Mouse (Mus musculus) limb, embryonic 13.5 days (tissue): ENCODE measurements at regions not wholly inside any gene's neighbourhood (a gene's known extent, or its start where the extent isn't known, plus 50 kb on each side); places are given as distances from the start of the nearest gene placed in this dataset.

Experiments used
- ATAC-seq: fragments of 200-750 bp; cut with Nextera tagmentation; 2 replicates; pipeline ENCODE4 v1.8.0; 2017; ENCODE audit warnings: low read depth, moderate number of reproducible peaks, moderate TSS enrichment; ENCODE audit not compliant: low FRiP score
- H3K27ac ChIP-seq: fragments of 300-500 bp; sonication (generic); 2 replicates; pipeline ENCODE4 v1.5.1; 2015; ENCODE audit warnings: inconsistent platforms, mild to moderate bottlenecking, moderate library complexity
- H3K27me3 ChIP-seq: fragments of 300-500 bp; sonication (generic); 2 replicates; pipeline ENCODE4 v1.6.1; 2015; ENCODE audit warnings: mild to moderate bottlenecking, inconsistent platforms
- H3K36me3 ChIP-seq: fragments of 300-500 bp; sonication (generic); 2 replicates; pipeline ENCODE4 v1.6.1; 2015; ENCODE audit warnings: inconsistent platforms, mild to moderate bottlenecking, moderate library complexity
- H3K4me1 ChIP-seq: fragments of 300-500 bp; sonication (generic); 2 replicates; pipeline ENCODE4 v1.6.1; 2015; ENCODE audit warnings: inconsistent platforms
- H3K4me2 ChIP-seq: fragments of 300-500 bp; sonication (generic); replicated peaks from 2 replicates; pipeline ENCODE4 v1.6.1; 2015; ENCODE audit warnings: inconsistent platforms, mild to moderate bottlenecking, moderate library complexity
- H3K4me3 ChIP-seq: fragments of 300-500 bp; sonication (generic); 2 replicates; pipeline ENCODE4 v1.5.1; 2015; ENCODE audit warnings: moderate library complexity, mild to moderate bottlenecking, inconsistent platforms
- H3K9ac ChIP-seq: fragments of 300-500 bp; sonication (generic); 2 replicates; pipeline ENCODE4 v1.6.1; 2015; ENCODE audit warnings: mild to moderate bottlenecking, inconsistent platforms
- H3K9me3 ChIP-seq: fragments of 300-500 bp; sonication (generic); 2 replicates; pipeline ENCODE4 v1.6.1; 2016; ENCODE audit warnings: inconsistent platforms
- WGBS: fragments of 180-500 bp; shearing (Covaris S2); methylation state at CpG from one replicate; pipeline ENCODE4 v1.1.7; 2015; 5-methylcytosine and 5-hydroxymethylcytosine counted together

GRCm38 (mm10) chr6:31617341-31617740 is 53.6 kb upstream of the Podxl start:
- Histone ChIP-seq H3K4me3 (no peak overlapping the region), H3K27ac (no peak overlapping the region), H3K4me1 (no peaks in the 10 kb centered on the region), H3K9me3 (no peaks in the 10 kb centered on the region), H3K4me2 (no peak overlapping the region), H3K9ac (no peak overlapping the region), H3K36me3 (no peaks in the 10 kb centered on the region), H3K27me3 (no peaks in the 10 kb centered on the region)
- no peak for ATAC-seq
- WGBS = 76% methylated on average over 8 of the region's 8 CpGs

DNA sequence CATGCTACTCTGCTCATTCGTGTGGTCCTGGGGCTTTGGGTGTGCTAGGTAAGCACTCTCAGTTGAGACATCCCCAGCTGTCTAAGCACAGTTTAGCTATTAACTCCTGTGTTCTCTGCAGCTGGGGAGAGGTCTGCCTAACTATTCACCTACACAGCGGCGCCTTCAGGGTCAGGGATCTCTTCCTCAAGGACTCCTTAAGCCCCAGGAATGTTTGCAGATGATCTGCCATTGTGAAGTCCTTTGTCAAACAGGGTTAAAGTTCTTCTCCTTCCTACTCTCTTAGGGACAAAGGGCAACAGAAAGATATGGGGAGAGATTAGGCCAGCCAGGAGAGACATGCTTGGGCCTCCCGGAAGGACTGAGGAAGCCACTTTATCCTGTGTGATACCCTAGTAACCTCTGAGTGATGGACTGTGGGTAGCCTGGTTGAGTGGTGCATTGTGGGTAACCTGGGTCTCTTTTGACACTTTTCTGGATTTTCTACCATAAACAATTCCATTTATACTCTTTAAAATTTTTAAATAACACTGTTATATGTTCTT is 51.7 kb upstream of the Podxl start:
- H3K4me3 ChIP-seq = no peak overlapping the region
- 89% methylated on average over 4 of the region's 4 CpGs for WGBS

DNA sequence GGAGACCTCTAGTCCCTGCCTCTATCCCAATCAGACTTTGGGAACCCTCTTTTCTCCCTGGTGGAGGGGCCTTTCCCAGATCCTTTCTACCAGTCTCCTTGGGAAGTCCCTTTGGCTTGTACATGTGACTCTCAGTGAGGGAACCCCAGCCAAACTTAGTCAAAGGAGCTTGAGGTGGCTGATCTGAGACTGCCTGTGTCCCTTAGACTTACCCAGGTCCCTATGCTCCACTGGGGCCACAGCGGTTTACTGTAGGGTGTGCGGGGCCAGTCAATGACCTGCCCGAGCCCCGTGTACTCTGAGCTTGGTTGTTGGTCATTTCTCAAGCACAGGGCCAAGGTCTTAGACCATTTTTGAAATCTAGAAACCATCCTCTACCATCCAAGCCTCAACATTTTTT is 50.8 kb upstream of the Podxl start:
- no peak for ATAC-seq
- H3K9ac ChIP-seq = no peak overlapping the region
- 87% methylated on average over 4 of the region's 4 CpGs for WGBS
- no peaks in the 10 kb centered on the region for H3K9me3 ChIP-seq
- no peaks in the 10 kb centered on the region for H3K4me1 ChIP-seq
- no peaks in the 10 kb centered on the region for H3K27me3 ChIP-seq
- no peak overlapping the region for H3K27ac ChIP-seq
- no peaks in the 10 kb centered on the region for H3K36me3 ChIP-seq
- H3K4me3 ChIP-seq = no peak overlapping the region
- H3K4me2 ChIP-seq = no peak overlapping the region

More for the DNA sequence above, 51.7 kb upstream of the Podxl start:
- Histone ChIP-seq H3K27me3 (no peaks in the 10 kb centered on the region), H3K4me2 (no peak overlapping the region), H3K27ac (no peak overlapping the region), H3K9me3 (no peaks in the 10 kb centered on the region), H3K9ac (no peak overlapping the region), H3K4me1 (no peaks in the 10 kb centered on the region), H3K36me3 (no peaks in the 10 kb centered on the region)
- no peak for ATAC-seq

DNA sequence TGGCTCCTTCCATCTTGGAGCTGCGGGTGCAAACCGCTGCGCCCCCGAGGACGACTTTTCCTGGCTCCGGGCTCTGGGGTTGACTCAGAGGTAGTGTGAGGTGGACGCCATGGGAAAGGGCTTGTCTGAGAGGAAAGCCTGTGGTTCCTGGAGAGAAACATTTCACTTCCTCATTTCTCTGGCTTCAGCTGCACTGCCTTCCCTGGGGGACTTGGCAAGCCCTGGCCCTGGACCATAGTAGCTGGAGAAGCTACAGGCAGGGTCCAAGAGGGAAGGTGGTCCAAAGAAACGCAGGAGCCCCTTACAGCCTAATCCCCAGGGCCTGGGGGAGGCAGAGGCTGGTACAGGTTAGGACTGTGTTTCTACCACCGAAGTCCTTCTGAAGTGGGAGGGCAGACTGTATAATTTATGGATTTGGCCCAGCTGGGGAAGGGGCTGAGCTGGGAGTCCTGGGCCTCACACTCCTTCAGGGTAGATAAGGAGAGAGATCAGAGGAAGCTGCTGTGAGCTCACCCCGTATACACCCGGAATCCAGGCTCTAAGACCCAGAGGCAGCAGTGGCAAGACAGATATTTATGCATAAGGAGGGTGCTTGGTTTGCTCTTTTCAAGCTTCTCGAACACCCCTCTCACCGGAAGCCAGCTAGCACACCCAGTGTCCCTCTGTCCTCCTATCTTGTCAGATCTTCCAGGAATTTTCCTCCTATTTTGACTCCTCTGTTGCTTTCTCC is 50.0 kb upstream of the Podxl start:
- H3K27me3 ChIP-seq = no peaks in the 10 kb centered on the region
- no peaks in the 10 kb centered on the region for H3K36me3 ChIP-seq
- no peaks in the 10 kb centered on the region for H3K9me3 ChIP-seq
- H3K4me1 ChIP-seq = no peaks in the 10 kb centered on the region
- H3K9ac ChIP-seq = no peak overlapping the region
- no peak overlapping the region for H3K27ac ChIP-seq
- no peak overlapping the region for H3K4me2 ChIP-seq
- ATAC-seq = no peak
- no peak overlapping the region for H3K4me3 ChIP-seq
- WGBS = 49% methylated on average over 13 of the region's 13 CpGs
